Mouse (Mus musculus) ES-E14 (cell line): ENCODE measurements at regions not wholly inside any gene's neighbourhood (a gene's known extent, or its start where the extent isn't known, plus 50 kb on each side); places are given as distances from the start of the nearest gene placed in this dataset.

Experiments used
- CHD2 ChIP-seq: IDR thresholded peaks from 2 replicates; pipeline ENCODE4 v1.6.1; 2014; ENCODE audit warnings: mild to moderate bottlenecking, low read depth, low read length, inconsistent platforms
- HCFC1 ChIP-seq: IDR thresholded peaks from 2 replicates; pipeline ENCODE4 v1.6.1; 2012; ENCODE audit warnings: low read length, inconsistent platforms, borderline replicate concordance; ENCODE audit not compliant: insufficient read depth

DNA sequence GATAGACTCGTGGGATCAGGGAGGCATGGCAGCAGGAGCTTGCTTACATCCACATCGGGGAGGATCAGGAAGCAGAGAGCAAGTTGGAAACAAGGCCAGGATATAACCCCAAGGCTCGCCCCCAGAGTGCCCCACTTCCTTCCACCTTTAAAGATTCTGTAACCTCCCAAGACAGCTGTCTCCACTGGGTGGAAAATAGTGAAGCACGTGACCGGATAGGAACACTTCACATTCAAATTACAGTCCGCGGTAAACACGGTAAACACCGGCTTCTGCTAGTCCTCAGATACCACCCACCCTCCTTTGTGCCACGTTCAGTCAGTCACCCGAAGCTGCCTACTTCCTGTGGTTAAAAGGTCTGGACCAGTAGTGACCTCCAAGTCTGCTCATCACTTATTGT, 72.2 kb downstream of the Gm11011 start:
- TF ChIP-seq HCFC1 (no peak), CHD2 (no peak)
